ENCODE assay signal across 8 mouse cellular contexts in genomic region chr6:146890633-146891032, GRCm38 (mm10). TPM values are rescaled to one million over a fixed set of nuclear protein-coding genes. Genes with fewer than 3 reads are reported as not detected.
DNase-seq lines count a peak whose midpoint lies in the region; ATAC-seq and TF ChIP-seq lines count a peak whose summit lies in the region.

No protein-coding gene starts in this region.

- peak overlapping the region; percentile 77 for H3K27ac ChIP-seq in heart, embryonic 13.5 days (replicated peaks)
- H3K27ac ChIP-seq in heart, embryonic 16.5 days (ENCODE audit: low read length): peak overlapping the region; percentile 49
- peak overlapping the region; percentile 53 for H3K27ac ChIP-seq in limb, embryonic 14.5 days (replicated peaks; ENCODE audit: low read depth, low read length)

- peak overlapping the region; percentile 77 for H3K4me3 ChIP-seq in heart, embryonic 13.5 days
- peak overlapping the region; percentile 25 for H3K4me3 ChIP-seq in heart, embryonic 16.5 days (ENCODE audit: low read length)
- peak overlapping the region; percentile 89 for H3K4me3 ChIP-seq in limb, embryonic 14.5 days (replicated peaks; ENCODE audit: low read length)

- no peak for ATAC-seq in heart, embryonic 13.5 days (ENCODE audit: extremely low read depth, insufficient number of reproducible peaks, low FRiP score, low TSS enrichment)
- ATAC-seq in heart, embryonic 16.5 days (replicated peaks; ENCODE audit: extremely low read depth, insufficient read depth, low FRiP score): no peak
- no peak for ATAC-seq in limb, embryonic 14.5 days (ENCODE audit: low FRiP score, low read depth)

- H3K4me1 ChIP-seq in heart, embryonic 13.5 days: peaks cover 52% of the 10 kb centered on the region
- H3K4me1 ChIP-seq in heart, embryonic 16.5 days (ENCODE audit: control insufficient read depth, insufficient read depth, low read length): peaks cover 24% of the 10 kb centered on the region
- H3K4me1 ChIP-seq in limb, embryonic 14.5 days (ENCODE audit: control insufficient read depth, insufficient read depth, low read length): peaks cover 41% of the 10 kb centered on the region

- H3K27me3 ChIP-seq in heart, embryonic 13.5 days (replicated peaks): no peaks in the 10 kb centered on the region
- no peaks in the 10 kb centered on the region for H3K27me3 ChIP-seq in heart, embryonic 16.5 days (ENCODE audit: control insufficient read depth, insufficient read depth, low read length)
- no peaks in the 10 kb centered on the region for H3K27me3 ChIP-seq in limb, embryonic 14.5 days (ENCODE audit: control insufficient read depth, insufficient read depth, low read length)

- intact Hi-C loops in heart, postnatal 14 days (cut with DNase I): loop anchor here (2.0 to 5.0 kb wide), 2 partner anchors 18 to 37 kb away; no protein-coding TSS in a partner anchor

- no peaks in the 10 kb centered on the region for H3K9me3 ChIP-seq in heart, embryonic 13.5 days
- H3K9me3 ChIP-seq in heart, embryonic 16.5 days (replicated peaks; ENCODE audit: control insufficient read depth, low read length): no peaks in the 10 kb centered on the region
- no peaks in the 10 kb centered on the region for H3K9me3 ChIP-seq in limb, embryonic 14.5 days (ENCODE audit: control insufficient read depth, low read length)

- TF ChIP-seq POLR2A in limb, embryonic 14.5 days (IDR thresholded peaks at IDR 0.05; ENCODE audit: borderline replicate concordance, extremely low read depth, insufficient read depth, insufficient read length): no peak

- 0 out of 2 replicates have a peak, but pooled peaks cover 5% of the 10 kb centered on the region for H3K36me3 ChIP-seq in heart, embryonic 13.5 days
- 0 out of 2 replicates have a peak, but pooled peaks cover 4% of the 10 kb centered on the region for H3K36me3 ChIP-seq in heart, embryonic 16.5 days (ENCODE audit: control insufficient read depth, insufficient read depth)
- no peaks in the 10 kb centered on the region for H3K36me3 ChIP-seq in limb, embryonic 14.5 days (ENCODE audit: control insufficient read depth, insufficient read depth, low read length)

- no peak for DNase-seq in heart, postnatal 14 days
- DNase-seq in R1 (ENCODE audit: low read depth, low spot score): peak; percentile 18
- no peak for DNase-seq in limb, embryonic 14.5 days (ENCODE audit: low spot score)
- DNase-seq in MN1 (ENCODE audit: low spot score): no peak
- DNase-seq in left cerebral cortex, adult 9 months (ENCODE audit: low spot score in 2 of 2): no peak
- DNase-seq in spleen, postnatal 10 days (ENCODE audit: low spot score in 2 of 2): no peak

- H3K9ac ChIP-seq in heart, embryonic 13.5 days: peak overlapping the region; percentile 51
- H3K9ac ChIP-seq in heart, embryonic 16.5 days (ENCODE audit: low read length): peak overlapping the region; percentile 12
- peak overlapping the region; percentile 29 for H3K9ac ChIP-seq in limb, embryonic 14.5 days (ENCODE audit: low read depth, low read length, severe bottlenecking)

- H3K4me2 ChIP-seq in heart, embryonic 13.5 days: peak overlapping the region; percentile 81
- peak overlapping the region; percentile 51 for H3K4me2 ChIP-seq in heart, embryonic 16.5 days (ENCODE audit: low read depth, low read length)
- peak overlapping the region; percentile 85 for H3K4me2 ChIP-seq in limb, embryonic 14.5 days (replicated peaks; ENCODE audit: low read depth, low read length, severe bottlenecking)

RNA-seq across cellular contexts. Expression of gene Ppfibp1, which starts 2.3 kb away (rescaled TPM):
- polyA plus RNA-seq in heart, embryonic 13.5 days (2015; fragmentation: Nextera tagmentation; extraction: Ambion mirVana): 47.0 and 48.6 TPM in 2 replicates
- 10 to 100 TPM; 80.7 to 89.8 TPM for total RNA-seq in heart, postnatal 14 days (2021)
- 47.9 and 49.8 TPM in 2 replicates for polyA plus RNA-seq in heart, embryonic 16.5 days (2015; fragmentation: Nextera tagmentation; extraction: Ambion mirVana)
- 43.9 and 46.3 TPM in 2 replicates for polyA plus RNA-seq in limb, embryonic 14.5 days (2012; rRNA removed)
- 59.7 and 59.8 TPM in 2 replicates for polyA plus RNA-seq in limb, embryonic 14.5 days (2014; fragmentation: Nextera tagmentation; extraction: Ambion mirVana)

RNA-seq across cellular contexts. Expression of gene Smco2, which starts 40.7 kb away (rescaled TPM):
- polyA plus RNA-seq in heart, embryonic 13.5 days (2015; fragmentation: Nextera tagmentation; extraction: Ambion mirVana): not detected in 2 replicates
- total RNA-seq in heart, postnatal 14 days (2021): 1 to 10 TPM; 1.3 to 1.4 TPM
- polyA plus RNA-seq in heart, embryonic 16.5 days (2015; fragmentation: Nextera tagmentation; extraction: Ambion mirVana): 0.11 and 0.39 TPM in 2 replicates
- not detected in 2 replicates for polyA plus RNA-seq in limb, embryonic 14.5 days (2012; rRNA removed)
- not detected in 2 replicates for polyA plus RNA-seq in limb, embryonic 14.5 days (2014; fragmentation: Nextera tagmentation; extraction: Ambion mirVana)

Comparison
In these comparisons a context has a peak if more than half of its experiments do, and no peak if none do; other contexts are left out.
1. H3K4me3 ChIP-seq: peak in every context shown above with its lines; median percentile 89 in limb, embryonic 14.5 days; 77 in heart, embryonic 13.5 days; 25 in heart, embryonic 16.5 days.